Mouse (Mus musculus): ENCODE data around the gene Shroom3. TPM values are rescaled to one million over a fixed set of nuclear protein-coding genes. Genes with fewer than 3 reads are reported as not detected.

Shroom3 gene
- total and polyA plus RNA-seq, 3 experiments, result 0.04 to 0.11 TPM; not detected in 1

DNA sequence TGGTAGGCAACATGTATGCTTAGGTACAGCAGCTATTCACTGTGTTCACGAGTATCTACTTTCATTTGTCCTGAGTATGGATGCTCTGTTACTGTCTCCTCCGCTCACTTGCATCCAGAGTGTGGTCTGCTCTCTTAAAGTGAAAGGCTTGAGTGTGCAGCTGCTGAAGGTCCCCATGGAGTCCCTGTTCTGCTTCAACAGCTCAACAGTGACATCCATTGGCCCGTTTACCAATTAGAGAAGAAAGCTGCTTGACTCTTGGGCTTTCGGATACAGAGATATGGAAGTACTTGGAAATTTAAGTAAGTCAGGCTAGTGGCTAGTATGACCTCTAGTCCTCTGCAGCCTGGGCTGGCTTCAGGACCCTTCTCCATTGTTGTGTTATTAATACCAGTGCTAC lies 188.9 kb downstream of the Shroom3 start:
- in situ Hi-C loops (cut with MboI; ENCODE audit: low pct_ligation_motif_present, low pct_unique_long_range_greater_than_20kb, low sequenced_read_pairs) (no loop called here), dilution Hi-C loops (cut with MboI; ENCODE audit: extremely low pct_ligation_motif_present, extremely low pct_unique_long_range_greater_than_20kb, low sequenced_read_pairs) (no loop called here)
- DNase-seq (ENCODE audit: extremely low read depth), result no peak
- TF ChIP-seq NELFE (IDR thresholded peaks at IDR 0.05; ENCODE audit: low read depth, low read length) (no peak), POLR2A (IDR thresholded peaks at IDR 0.05; ENCODE audit: low read depth, low read length) (no peak), MEF2A (IDR thresholded peaks at IDR 0.05; ENCODE audit: borderline replicate concordance, low read depth, low read length) (no peak), CTCF (conservative IDR thresholded peaks at IDR 0.05 in 1 of 2, IDR thresholded peaks at IDR 0.05 in 1 of 2; ENCODE audit: low read depth in 2 of 2, low read length in 2 of 2) (peak in 1 of 2 experiments; percentile 23; a peak in 1 of 4 replicates), ZC3H11A (IDR thresholded peaks at IDR 0.05; ENCODE audit: low read depth, low read length) (no peak), ZNF384 (IDR thresholded peaks at IDR 0.05; ENCODE audit: low read depth, low read length) (no peak), ETS1 (conservative IDR thresholded peaks at IDR 0.05; ENCODE audit: low read depth, low read length) (no peak), RAD21 (IDR thresholded peaks at IDR 0.05; ENCODE audit: low read depth, low read length) (peak; percentile 21), UBTF (IDR thresholded peaks at IDR 0.05; ENCODE audit: low read depth, low read length) (no peak), USF2 (conservative IDR thresholded peaks at IDR 0.05; ENCODE audit: low read depth, low read length) (no peak), SIN3A (IDR thresholded peaks at IDR 0.05; ENCODE audit: low read length) (no peak), HCFC1 (IDR thresholded peaks at IDR 0.05; ENCODE audit: low read depth, low read length) (no peak)
- no peak overlapping the region for H3K27ac ChIP-seq (ENCODE audit: insufficient read depth, low read depth)
- H3K9me3 ChIP-seq (replicated peaks; ENCODE audit: low read length), result no peaks in the 10 kb centered on the region
- no peak overlapping the region for H3K9ac ChIP-seq (ENCODE audit: insufficient read depth, low read depth)
- no peaks in the 10 kb centered on the region for H3K79me2 ChIP-seq (replicated peaks; ENCODE audit: control insufficient read depth, extremely low read depth, insufficient read depth, poor library complexity, severe bottlenecking)
- no peaks in the 10 kb centered on the region for H3K36me3 ChIP-seq (replicated peaks in 1 of 2; ENCODE audit: control insufficient read depth in 1 of 2, insufficient read depth in 1 of 2, low read length in 1 of 2)
- no peak overlapping the region for H3K4me3 ChIP-seq (replicated peaks in 1 of 3; ENCODE audit: low read depth in 2 of 3, low read length in 2 of 3, poor library complexity in 1 of 3)
- H3K4me2 ChIP-seq (ENCODE audit: insufficient read depth, low read depth, poor library complexity, severe bottlenecking), result no peak overlapping the region
- H3K4me1 ChIP-seq (ENCODE audit: control insufficient read depth in 1 of 2, insufficient read depth in 2 of 2), result no peaks in the 10 kb centered on the region; a peak in 1 of 4 replicates
- H3K27me3 ChIP-seq (replicated peaks), result no peaks in the 10 kb centered on the region

DNA sequence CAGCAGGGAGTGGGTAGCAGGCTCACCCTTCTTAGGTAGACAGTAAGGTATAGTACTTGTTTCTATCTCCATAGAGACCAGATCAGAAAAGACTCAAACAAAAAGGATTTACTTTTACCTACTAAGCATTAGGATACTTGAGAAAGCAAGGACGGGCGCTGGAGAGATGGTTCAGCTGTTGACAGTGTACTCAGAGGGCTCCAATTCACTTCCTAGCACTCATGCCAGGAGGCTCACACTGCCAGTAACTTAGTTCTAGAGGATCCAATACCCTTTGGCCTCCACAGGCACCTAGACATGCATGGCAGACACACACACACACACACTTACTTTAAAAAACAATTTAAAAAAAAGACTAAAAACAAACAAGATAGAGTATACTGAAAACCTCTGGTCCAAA lies 189.8 kb downstream of the Shroom3 start:
- H3K79me2 ChIP-seq (replicated peaks; ENCODE audit: control insufficient read depth, extremely low read depth, insufficient read depth, poor library complexity, severe bottlenecking), result no peaks in the 10 kb centered on the region
- no peak overlapping the region for H3K4me2 ChIP-seq (ENCODE audit: insufficient read depth, low read depth, poor library complexity, severe bottlenecking)
- H3K9me3 ChIP-seq (replicated peaks; ENCODE audit: low read length), result no peaks in the 10 kb centered on the region
- in situ Hi-C loops (cut with MboI; ENCODE audit: low pct_ligation_motif_present, low pct_unique_long_range_greater_than_20kb, low sequenced_read_pairs) (no loop called here), dilution Hi-C loops (cut with MboI; ENCODE audit: extremely low pct_ligation_motif_present, extremely low pct_unique_long_range_greater_than_20kb, low sequenced_read_pairs) (no loop called here)
- H3K27me3 ChIP-seq (replicated peaks), result no peaks in the 10 kb centered on the region
- H3K9ac ChIP-seq (ENCODE audit: insufficient read depth, low read depth), result no peak overlapping the region
- no peak for DNase-seq (ENCODE audit: extremely low read depth)
- H3K4me3 ChIP-seq (replicated peaks in 1 of 3; ENCODE audit: low read depth in 2 of 3, low read length in 2 of 3, poor library complexity in 1 of 3), result no peak overlapping the region
- H3K36me3 ChIP-seq (replicated peaks in 1 of 2; ENCODE audit: control insufficient read depth in 1 of 2, insufficient read depth in 1 of 2, low read length in 1 of 2), result no peaks in the 10 kb centered on the region
- TF ChIP-seq ZKSCAN1 (IDR thresholded peaks at IDR 0.05; ENCODE audit: borderline replicate concordance, low read depth, low read length), result no peak
- no peak for TF ChIP-seq BHLHE40 (IDR thresholded peaks at IDR 0.05; ENCODE audit: low read depth, low read length)
- no peak for TF ChIP-seq ELF1 (IDR thresholded peaks at IDR 0.05; ENCODE audit: low read depth, low read length)
- no peak for TF ChIP-seq USF1 (IDR thresholded peaks at IDR 0.05; ENCODE audit: low read depth, low read length)
- no peak for TF ChIP-seq UBTF (IDR thresholded peaks at IDR 0.05; ENCODE audit: low read depth, low read length)
- TF ChIP-seq HCFC1 (IDR thresholded peaks at IDR 0.05; ENCODE audit: low read depth, low read length), result no peak
- TF ChIP-seq ZNF384 (IDR thresholded peaks at IDR 0.05; ENCODE audit: low read depth, low read length), result no peak
- no peak for TF ChIP-seq CHD2 (IDR thresholded peaks at IDR 0.05; ENCODE audit: low read length)
- no peak for TF ChIP-seq SMC3 (IDR thresholded peaks at IDR 0.05; ENCODE audit: low read depth, low read length)
- no peak for TF ChIP-seq SIN3A (IDR thresholded peaks at IDR 0.05; ENCODE audit: low read length)
- TF ChIP-seq ETS1 (conservative IDR thresholded peaks at IDR 0.05; ENCODE audit: low read depth, low read length), result no peak
- no peak for TF ChIP-seq EP300 (IDR thresholded peaks at IDR 0.05; ENCODE audit: low read length)
- no peak for TF ChIP-seq MAFK (IDR thresholded peaks at IDR 0.05; ENCODE audit: insufficient replicate concordance, low read length)
- TF ChIP-seq TCF12 (IDR thresholded peaks at IDR 0.05; ENCODE audit: low read depth, low read length), result no peak
- no peak for TF ChIP-seq ZC3H11A (IDR thresholded peaks at IDR 0.05; ENCODE audit: low read depth, low read length)
- H3K27ac ChIP-seq (ENCODE audit: insufficient read depth, low read depth), result no peak overlapping the region
- H3K4me1 ChIP-seq (ENCODE audit: control insufficient read depth in 1 of 2, insufficient read depth in 2 of 2), result no peaks in the 10 kb centered on the region; a peak in 1 of 4 replicates
